Mouse (Mus musculus): ENCODE measurements around the gene Ddx1.

DNA sequence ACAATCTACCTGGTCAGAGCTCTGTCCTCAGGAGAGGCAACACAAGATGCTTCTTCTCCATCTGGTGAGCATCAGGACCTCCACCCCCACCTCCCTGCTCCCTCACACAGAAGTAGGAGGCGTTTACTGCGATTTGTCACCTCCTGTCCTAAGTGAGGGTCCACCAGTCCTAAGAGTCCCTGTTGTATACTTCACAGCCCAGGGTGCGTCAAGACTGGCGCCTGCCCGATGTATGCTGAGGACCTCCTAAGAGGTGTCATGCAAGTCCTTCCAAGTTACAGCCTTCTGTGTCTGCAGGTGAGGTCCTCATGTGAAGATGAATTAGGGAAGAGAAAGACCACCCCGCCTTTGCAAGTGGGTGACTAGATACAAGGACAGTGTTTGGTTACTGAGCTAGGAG lies 48.4 kb downstream of the Ddx1 start:
- TF ChIP-seq POLR2AphosphoS2 (IDR thresholded peaks at IDR 0.05; ENCODE audit: insufficient read length, low read depth), result no peak
- TF ChIP-seq POLR2A (IDR thresholded peaks at IDR 0.05; ENCODE audit: insufficient read length, low read depth), result no peak
- no peak for TF ChIP-seq REST (IDR thresholded peaks at IDR 0.05; ENCODE audit: insufficient read depth, insufficient read length)
- TF ChIP-seq MYOG (IDR thresholded peaks at IDR 0.05; ENCODE audit: control insufficient read depth in 1 of 3, insufficient read depth in 1 of 3, insufficient read length in 2 of 3, low read depth in 2 of 3), result no peak
- no peak for TF ChIP-seq E2F4 (IDR thresholded peaks at IDR 0.05; ENCODE audit: insufficient read depth)
- no peak for TF ChIP-seq MAX (IDR thresholded peaks at IDR 0.05; ENCODE audit: low read depth)
